Mouse (Mus musculus) testis, adult 2 months (tissue): ENCODE data around the gene Mrgbp.

ENCODE experiments used
- CTCF ChIP-seq: fragments of 200-500 bp; IDR thresholded peaks from 2 replicates; pipeline ENCODE4 v1.5.1; 2012; ENCODE audit warnings: low read depth, mild to moderate bottlenecking, inconsistent platforms, low read length, moderate library complexity; ENCODE audit not compliant: control insufficient read depth, insufficient read depth, insufficient replicate concordance
- POLR2A ChIP-seq: fragments of 200-500 bp; IDR thresholded peaks from 2 replicates; pipeline ENCODE4 v1.6.1; 2012; ENCODE audit warnings: low read depth, mild to moderate bottlenecking, inconsistent platforms, low read length, moderate library complexity; ENCODE audit not compliant: control insufficient read depth

DNA sequence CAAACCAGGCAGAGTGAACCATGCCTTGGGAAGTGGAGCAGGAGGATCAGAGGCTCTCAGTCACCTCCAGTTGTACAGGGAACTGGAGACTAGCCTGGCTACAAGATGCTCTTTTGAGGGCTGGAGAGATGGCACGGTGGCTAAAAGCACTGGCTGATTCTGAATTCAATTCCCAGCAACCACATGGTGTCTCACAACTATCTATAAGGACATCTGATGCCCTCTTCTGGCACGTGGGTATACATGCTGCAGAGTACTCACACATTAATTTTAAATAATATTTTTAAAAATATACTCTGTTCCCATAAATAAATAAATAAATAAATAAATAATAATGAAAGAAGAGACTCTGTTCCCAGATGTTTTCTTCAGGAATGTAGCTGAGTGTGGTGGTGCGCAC lies 25.9 kb upstream of the Mrgbp start:
- TF ChIP-seq CTCF = no peak
- TF ChIP-seq POLR2A = no peak
